In genomic region chr5:123227762-123228523, GRCm38 (mm10) we compare ENCODE assay signal across 8 mouse cellular contexts. TPM values are rescaled to one million over a fixed set of nuclear protein-coding genes. Genes with fewer than 3 reads are reported as not detected.
DNase-seq lines count a peak whose midpoint lies in the region; ATAC-seq lines count a peak whose summit lies in the region.

No protein-coding gene starts in this region.

- ATAC-seq in megakaryocyte progenitor cell, adult 5-6 weeks (replicated peaks; ENCODE audit: poor library complexity) = peak; percentile 98

- peak; percentile 99 for DNase-seq in adipocyte (ENCODE audit: low spot score)
- peak; percentile 96 for DNase-seq in embryo, embryonic 10 days (ENCODE audit: low spot score)
- DNase-seq in gastrocnemius, postnatal 10 days = peak; percentile 96
- DNase-seq in induced T-regulatory cell, adult 2 months (ENCODE audit: low read depth) = peak; percentile 96
- DNase-seq in left cerebral cortex, adult 9 months (ENCODE audit: low spot score in 2 of 2) = peak; percentile 89 to 97
- DNase-seq in right cerebral cortex, postnatal 14 days = peak; percentile 98
- peak; percentile 95 to 96 for DNase-seq in urinary bladder, postnatal 36 days (ENCODE audit: low spot score in 2 of 2)

RNA-seq across cellular contexts. Expression of gene Wdr66, which starts 24.0 kb away (rescaled TPM):
- total RNA-seq in gastrocnemius, postnatal 10 days (2021) = 1 to 10 TPM; 2.3 to 2.5 TPM
- total RNA-seq in megakaryocyte progenitor cell, adult 5-6 weeks (2015) = 0.07 TPM in 1 of 2 replicates, not detected in the other
- total RNA-seq in megakaryocyte progenitor cell, adult 5-6 weeks (2017) = not detected in 2 replicates

RNA-seq across cellular contexts. Expression of gene Hpd, which starts 45.4 kb away (rescaled TPM):
- under 1 TPM in 1 of 2 experiments, not detected in 1; 0.61 TPM for total RNA-seq in gastrocnemius, postnatal 10 days (2021)
- total RNA-seq in megakaryocyte progenitor cell, adult 5-6 weeks (2015) = not detected in 2 replicates
- total RNA-seq in megakaryocyte progenitor cell, adult 5-6 weeks (2017) = not detected in 2 replicates

RNA-seq across cellular contexts. Expression of gene Psmd9, which starts 58.7 kb away (rescaled TPM):
- total RNA-seq in gastrocnemius, postnatal 10 days (2021) = 10 to 100 TPM; 19.6 to 20.0 TPM
- total RNA-seq in megakaryocyte progenitor cell, adult 5-6 weeks (2015) = 22.3 and 23.9 TPM in 2 replicates
- 15.2 and 19.4 TPM in 2 replicates for total RNA-seq in megakaryocyte progenitor cell, adult 5-6 weeks (2017)

Comparison
In these comparisons a context has a peak if more than half of its experiments do, and no peak if none do; other contexts are left out.
1. Peak in every context shown above with its lines: DNase-seq and ATAC-seq.